Mouse (Mus musculus): Measurements from ENCODE around the gene Hs6st3.

DNA sequence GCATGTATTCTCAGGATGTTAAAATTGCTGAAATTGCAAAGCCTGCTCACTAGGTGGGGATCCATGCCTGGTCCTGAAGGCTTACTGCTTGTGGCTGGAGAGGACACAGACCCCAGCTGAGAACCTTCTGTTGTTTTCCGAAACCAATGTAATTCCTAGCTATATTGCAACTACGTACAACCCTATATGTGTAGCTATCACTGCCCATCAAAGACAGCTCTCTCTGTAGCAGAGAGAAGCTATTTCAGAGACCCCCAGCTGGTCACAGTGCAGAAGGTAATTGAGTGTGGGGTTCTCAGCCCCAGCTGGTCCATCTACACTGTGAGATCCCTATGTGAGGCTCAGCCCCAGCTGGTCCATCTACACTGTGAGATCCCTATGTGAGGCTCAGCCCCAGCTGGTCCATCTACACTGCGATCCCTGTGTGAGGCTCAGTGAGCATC lies 28.3 kb upstream of the Hs6st3 start:
- no peak for TF ChIP-seq TAL1 (IDR thresholded peaks at IDR 0.05; ENCODE audit: low read length)
- TF ChIP-seq GATA1 (IDR thresholded peaks at IDR 0.05; ENCODE audit: low read length), result no peak
